Mouse (Mus musculus): Measurements from ENCODE around the gene Vmn2r65.

Gene Vmn2r65

DNA sequence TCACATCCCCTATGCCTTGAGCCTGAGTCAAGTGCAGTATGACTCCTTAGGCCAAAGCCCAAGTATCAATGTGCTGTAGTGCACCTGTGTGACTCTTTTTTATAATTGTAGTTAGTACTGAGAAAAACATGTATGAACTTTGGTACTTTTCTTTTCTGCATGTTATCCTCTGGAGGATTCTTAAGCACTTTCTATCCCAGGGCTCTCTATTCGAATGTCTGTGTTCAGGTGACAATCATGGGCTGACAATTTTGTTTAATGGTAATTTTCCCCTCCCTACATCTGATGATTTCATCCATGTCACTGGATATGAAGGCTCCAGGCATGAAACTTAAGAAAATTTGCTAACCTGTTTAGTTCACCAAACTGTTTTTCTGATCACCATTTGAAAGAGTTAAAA is at the start of gene Vmn2r65:
TSS of gene Vmn2r65 (minus strand) at position 101 of the 400 bp plus-strand sequence.
- no peak for DNase-seq

DNA sequence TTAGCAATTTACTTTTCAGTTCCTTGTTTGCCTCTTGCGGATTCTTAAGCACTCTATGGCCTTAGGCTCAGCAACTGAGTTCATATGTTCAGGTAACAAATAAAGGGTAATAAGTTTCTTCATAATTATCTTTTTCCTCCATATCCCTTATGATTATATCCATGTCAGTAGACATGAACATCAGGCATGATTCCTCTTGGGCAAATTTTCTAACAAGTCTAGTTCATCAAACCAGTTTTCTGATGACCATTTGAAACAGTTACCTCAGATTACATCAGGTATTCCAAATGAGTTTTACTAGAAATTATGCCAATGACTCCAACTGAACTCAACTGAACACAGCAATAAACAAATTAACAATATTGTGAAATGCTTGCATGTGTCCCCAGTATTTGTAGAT is 48.3 kb upstream of the Vmn2r65 start, which contains the start of gene Vmn2r66:
TSS of gene Vmn2r66 (minus strand) at position 101 of the 400 bp plus-strand sequence.
- DNase-seq: no peak

GRCm38 (mm10) chr7:84996694-84997093 is 32.8 kb upstream of the Vmn2r65 start:
- DNase-seq: no peak

All from lung, postnatal 10 days (tissue).